Mouse (Mus musculus): Measurements from ENCODE around the gene Eif3c. TPM values are rescaled to one million over a fixed set of nuclear protein-coding genes. Genes with fewer than 3 reads are reported as not detected.

Eif3c gene
- 188 and 191 TPM in 2 replicates for polyA plus RNA-seq (2014; fragmentation: Nextera tagmentation; extraction: Ambion mirVana)

DNA sequence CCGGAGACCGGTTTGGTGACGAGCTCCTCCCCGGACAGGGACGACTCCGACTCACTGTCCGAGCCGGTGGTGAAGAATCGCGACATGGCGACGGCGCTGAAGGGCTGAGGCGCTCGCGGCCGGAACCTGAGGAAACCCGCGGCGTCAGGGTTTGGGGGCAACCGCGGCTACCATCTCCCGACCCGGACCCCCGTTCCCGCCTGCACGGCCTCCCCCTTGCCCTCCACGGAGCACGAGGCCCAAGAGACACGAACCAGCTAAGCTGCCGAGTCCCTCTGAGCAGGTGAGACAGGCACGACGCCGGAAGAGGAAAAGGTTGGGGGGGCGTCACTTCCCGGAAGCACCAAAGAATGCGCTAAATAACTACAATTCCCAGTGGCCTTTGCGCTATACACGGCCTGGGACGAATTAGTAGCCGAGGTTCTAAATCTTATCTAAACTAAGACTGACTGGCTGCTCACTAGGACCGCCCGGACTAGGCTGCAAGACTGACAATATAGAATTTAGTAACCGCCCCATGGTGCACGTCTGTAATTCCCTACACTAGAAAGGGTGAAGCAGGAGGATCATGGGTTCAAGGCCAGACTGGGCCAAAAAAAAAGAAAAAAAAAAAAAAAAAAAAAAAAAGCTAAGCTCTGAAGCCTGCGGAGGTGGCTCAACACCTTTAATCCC is at the start of gene Eif3c:
Eif3c (minus strand) TSS at position 318 of the 672 bp plus-strand sequence.
- peak within 1 kb of the TSS; percentile 99 for H3K4me3 ChIP-seq (ENCODE audit: low read depth, low read length)
- no peaks in the 10 kb centered on the region for H3K9me3 ChIP-seq (ENCODE audit: control insufficient read depth, low read length)
- under 1% methylated on average over 46 of the region's 46 CpGs for WGBS
- H3K36me3 ChIP-seq (ENCODE audit: control insufficient read depth, insufficient read depth, low read length) = peaks cover 18% of the 10 kb centered on the region
- H3K27ac ChIP-seq (ENCODE audit: low read depth, low read length) = peak within 1 kb of the TSS; percentile 60
- peak within 1 kb of the TSS; percentile 81 for H3K9ac ChIP-seq (ENCODE audit: low read length)
- DNase-seq (ENCODE audit: low spot score) (peak; percentile 86), ATAC-seq (ENCODE audit: insufficient read depth, low FRiP score, low TSS enrichment) (peak; percentile 88)
- 0 out of 2 replicates have a peak, but pooled peaks cover 3% of the 10 kb centered on the region for H3K4me1 ChIP-seq (ENCODE audit: control insufficient read depth, insufficient read depth, low read length)
- H3K27me3 ChIP-seq (ENCODE audit: control insufficient read depth, insufficient read depth, low read length) = no peaks in the 10 kb centered on the region
- peak within 1 kb of the TSS; percentile 70 for H3K4me2 ChIP-seq (ENCODE audit: low read depth)

DNA sequence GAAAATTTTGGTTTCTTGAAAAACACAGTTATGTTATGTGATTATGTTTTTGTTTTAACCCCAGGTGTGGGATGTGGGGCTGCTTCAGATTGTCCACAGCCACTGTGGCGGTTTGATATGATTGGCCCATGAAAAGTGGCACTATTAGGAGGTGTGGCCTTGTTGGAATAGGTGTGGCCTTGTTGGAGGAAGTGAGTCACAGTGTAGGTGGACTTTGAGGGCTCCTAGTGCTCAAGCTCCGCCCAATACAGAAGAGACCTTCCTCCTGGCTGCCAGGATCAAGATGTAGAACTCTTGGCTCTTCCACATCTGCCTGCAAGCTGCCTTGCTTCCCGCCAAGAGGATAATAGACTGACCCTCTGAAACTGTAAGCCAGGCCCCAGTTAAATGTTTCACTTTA is 46.5 kb upstream of the Eif3c start:
- Histone ChIP-seq H3K27ac (ENCODE audit: low read depth, low read length) (no peak overlapping the region), H3K9me3 (ENCODE audit: control insufficient read depth, low read length) (no peaks in the 10 kb centered on the region), H3K9ac (ENCODE audit: low read length) (no peak overlapping the region), H3K36me3 (ENCODE audit: control insufficient read depth, insufficient read depth, low read length) (no peaks in the 10 kb centered on the region), H3K27me3 (ENCODE audit: control insufficient read depth, insufficient read depth, low read length) (no peaks in the 10 kb centered on the region), H3K4me2 (ENCODE audit: low read depth) (no peak overlapping the region), H3K4me3 (ENCODE audit: low read depth, low read length) (no peak overlapping the region), H3K4me1 (ENCODE audit: control insufficient read depth, insufficient read depth, low read length) (no peaks in the 10 kb centered on the region)
- ATAC-seq (ENCODE audit: insufficient read depth, low FRiP score, low TSS enrichment) (no peak), DNase-seq (ENCODE audit: low spot score) (no peak)
- 67% methylated on average over 3 of the region's 3 CpGs for WGBS

DNA sequence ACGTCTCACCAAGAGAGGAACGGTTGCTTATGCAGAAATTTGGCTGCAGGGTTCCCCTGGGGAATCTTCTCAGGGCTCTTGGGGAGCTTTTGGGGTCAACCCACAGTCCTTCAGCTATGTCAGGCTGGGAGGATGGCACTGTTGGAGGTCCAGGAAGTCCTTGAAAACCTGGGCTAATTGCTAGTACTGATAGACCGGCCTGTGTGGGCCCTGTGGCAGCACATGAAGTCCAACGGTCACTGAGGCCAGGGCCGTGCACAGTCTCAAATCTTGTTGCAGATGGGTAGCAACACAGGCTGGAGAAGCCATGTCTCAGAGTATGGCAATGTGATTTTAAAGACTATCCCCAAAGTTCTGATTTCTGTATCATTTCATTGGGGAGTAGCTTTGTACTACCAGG is 41.6 kb upstream of the Eif3c start:
- Histone ChIP-seq H3K4me3 (ENCODE audit: low read depth, low read length) (no peak overlapping the region), H3K27me3 (ENCODE audit: control insufficient read depth, insufficient read depth, low read length) (no peaks in the 10 kb centered on the region), H3K27ac (ENCODE audit: low read depth, low read length) (no peak overlapping the region), H3K4me2 (ENCODE audit: low read depth) (no peak overlapping the region), H3K4me1 (ENCODE audit: control insufficient read depth, insufficient read depth, low read length) (no peaks in the 10 kb centered on the region), H3K9me3 (ENCODE audit: control insufficient read depth, low read length) (no peaks in the 10 kb centered on the region), H3K9ac (ENCODE audit: low read length) (no peak overlapping the region), H3K36me3 (ENCODE audit: control insufficient read depth, insufficient read depth, low read length) (no peaks in the 10 kb centered on the region)
- 86% methylated on average over 5 of the region's 5 CpGs for WGBS
- no peak for ATAC-seq (ENCODE audit: insufficient read depth, low FRiP score, low TSS enrichment)
- no peak for DNase-seq (ENCODE audit: low spot score)

DNA sequence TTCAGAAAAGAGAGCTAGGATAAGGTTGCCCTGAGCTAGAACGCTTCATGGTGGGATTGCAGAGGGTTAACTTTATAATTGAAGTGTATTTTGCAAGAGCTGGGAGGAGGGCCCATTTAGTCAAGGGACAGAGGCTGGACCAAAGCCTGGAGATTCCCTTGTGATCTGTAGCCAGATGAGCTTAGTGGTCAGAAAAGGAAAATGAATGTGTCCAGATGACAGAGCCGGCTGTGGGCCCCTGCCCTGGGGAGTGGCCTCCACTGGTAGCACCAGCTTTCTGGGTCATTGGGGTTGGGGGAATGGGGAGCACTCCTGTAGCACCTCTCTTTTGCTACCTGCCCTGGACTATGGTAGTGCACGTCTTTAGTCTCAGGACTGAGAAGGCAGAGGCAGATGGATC is 40.9 kb upstream of the Eif3c start:
- no peak overlapping the region for H3K4me3 ChIP-seq (ENCODE audit: low read depth, low read length)
- H3K9me3 ChIP-seq (ENCODE audit: control insufficient read depth, low read length) = no peaks in the 10 kb centered on the region
- H3K27ac ChIP-seq (ENCODE audit: low read depth, low read length) = no peak overlapping the region
- ATAC-seq (ENCODE audit: insufficient read depth, low FRiP score, low TSS enrichment) (no peak), DNase-seq (ENCODE audit: low spot score) (no peak)
- H3K27me3 ChIP-seq (ENCODE audit: control insufficient read depth, insufficient read depth, low read length) = no peaks in the 10 kb centered on the region
- no peak overlapping the region for H3K4me2 ChIP-seq (ENCODE audit: low read depth)
- 81% methylated on average over 3 of the region's 3 CpGs for WGBS
- H3K9ac ChIP-seq (ENCODE audit: low read length) = no peak overlapping the region
- H3K36me3 ChIP-seq (ENCODE audit: control insufficient read depth, insufficient read depth, low read length) = no peaks in the 10 kb centered on the region
- H3K4me1 ChIP-seq (ENCODE audit: control insufficient read depth, insufficient read depth, low read length) = no peaks in the 10 kb centered on the region

DNA sequence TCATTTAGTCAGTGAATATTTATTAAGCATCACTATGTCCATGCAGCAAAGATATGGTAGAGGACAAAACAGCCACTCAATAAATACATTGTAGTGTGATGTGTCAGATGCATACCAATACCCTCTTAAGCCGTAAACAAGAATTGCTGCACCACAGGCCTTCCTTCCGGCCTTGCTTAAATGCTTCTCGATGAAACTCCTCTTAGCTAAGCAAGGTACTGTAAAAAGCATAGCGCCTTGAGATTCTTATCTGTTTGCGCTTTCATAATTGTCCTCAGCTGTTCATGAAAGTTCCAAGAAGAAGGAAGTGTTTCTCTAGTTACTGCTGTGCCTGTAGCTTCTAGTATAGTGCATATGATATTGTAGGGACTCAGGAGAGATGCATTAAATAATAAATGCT is 40.4 kb upstream of the Eif3c start:
- Histone ChIP-seq H3K4me1 (ENCODE audit: control insufficient read depth, insufficient read depth, low read length) (no peaks in the 10 kb centered on the region), H3K4me3 (ENCODE audit: low read depth, low read length) (no peak overlapping the region), H3K27ac (ENCODE audit: low read depth, low read length) (no peak overlapping the region), H3K4me2 (ENCODE audit: low read depth) (no peak overlapping the region), H3K36me3 (ENCODE audit: control insufficient read depth, insufficient read depth, low read length) (no peaks in the 10 kb centered on the region), H3K9ac (ENCODE audit: low read length) (no peak overlapping the region), H3K9me3 (ENCODE audit: control insufficient read depth, low read length) (no peaks in the 10 kb centered on the region), H3K27me3 (ENCODE audit: control insufficient read depth, insufficient read depth, low read length) (no peaks in the 10 kb centered on the region)
- 77% methylated on average over 5 of the region's 5 CpGs for WGBS
- DNase-seq (ENCODE audit: low spot score) = no peak
- ATAC-seq (ENCODE audit: insufficient read depth, low FRiP score, low TSS enrichment) = no peak

DNA sequence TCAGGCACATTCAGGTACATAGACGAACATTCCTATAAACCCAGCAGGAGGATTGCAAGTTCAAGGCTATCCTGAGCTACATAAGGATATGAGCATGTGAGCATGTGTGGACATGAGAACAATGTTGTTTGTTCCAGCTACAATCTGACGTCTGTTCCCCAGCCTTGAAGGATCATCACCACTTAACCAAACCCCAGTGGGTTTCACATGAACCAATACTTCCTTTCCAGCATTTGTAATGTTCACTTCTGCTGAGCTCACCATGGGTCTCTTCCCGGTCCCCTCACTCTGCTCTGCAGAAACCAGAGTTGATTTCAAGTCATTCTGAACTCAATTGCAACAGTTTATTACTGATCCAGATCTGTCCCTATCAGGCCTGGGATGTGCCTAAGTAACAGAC is 36.4 kb upstream of the Eif3c start:
- ATAC-seq (ENCODE audit: insufficient read depth, low FRiP score, low TSS enrichment) = no peak
- H3K4me3 ChIP-seq (ENCODE audit: low read depth, low read length) = no peak overlapping the region
- 91% methylated on average over 3 of the region's 3 CpGs for WGBS

DNA sequence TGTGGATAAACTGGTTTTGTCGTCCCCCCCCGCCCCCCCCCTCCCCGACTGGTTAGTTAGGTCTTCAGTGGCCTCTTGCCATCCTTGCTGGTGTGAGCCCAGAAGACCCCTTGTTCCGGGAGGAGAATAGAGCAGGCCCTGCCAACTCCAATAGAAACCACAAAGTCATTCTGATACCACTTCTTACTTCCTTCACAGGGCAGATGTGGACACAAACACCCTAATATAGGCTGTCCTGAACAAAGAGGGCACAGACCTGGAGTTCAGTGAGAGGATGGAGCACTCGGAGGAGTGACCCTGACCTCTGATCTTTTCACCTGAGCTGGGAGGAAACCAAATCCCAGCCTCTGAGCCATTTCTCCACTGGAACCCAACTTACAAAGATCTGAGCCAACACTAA is 35.7 kb upstream of the Eif3c start:
- Histone ChIP-seq H3K27ac (ENCODE audit: low read depth, low read length) (no peak overlapping the region), H3K4me2 (ENCODE audit: low read depth) (no peak overlapping the region), H3K27me3 (ENCODE audit: control insufficient read depth, insufficient read depth, low read length) (no peaks in the 10 kb centered on the region), H3K9me3 (ENCODE audit: control insufficient read depth, low read length) (no peaks in the 10 kb centered on the region), H3K9ac (ENCODE audit: low read length) (no peak overlapping the region), H3K4me3 (ENCODE audit: low read depth, low read length) (no peak overlapping the region), H3K36me3 (ENCODE audit: control insufficient read depth, insufficient read depth, low read length) (no peaks in the 10 kb centered on the region), H3K4me1 (ENCODE audit: control insufficient read depth, insufficient read depth, low read length) (no peaks in the 10 kb centered on the region)
- ATAC-seq (ENCODE audit: insufficient read depth, low FRiP score, low TSS enrichment) (no peak), DNase-seq (ENCODE audit: low spot score) (no peak)
- 45% methylated on average over 5 of the region's 5 CpGs for WGBS

More for the DNA sequence above, 36.4 kb upstream of the Eif3c start:
- Histone ChIP-seq H3K9me3 (ENCODE audit: control insufficient read depth, low read length) (no peaks in the 10 kb centered on the region), H3K27ac (ENCODE audit: low read depth, low read length) (no peak overlapping the region), H3K36me3 (ENCODE audit: control insufficient read depth, insufficient read depth, low read length) (no peaks in the 10 kb centered on the region), H3K9ac (ENCODE audit: low read length) (no peak overlapping the region), H3K27me3 (ENCODE audit: control insufficient read depth, insufficient read depth, low read length) (no peaks in the 10 kb centered on the region), H3K4me1 (ENCODE audit: control insufficient read depth, insufficient read depth, low read length) (no peaks in the 10 kb centered on the region), H3K4me2 (ENCODE audit: low read depth) (no peak overlapping the region)
- no peak for DNase-seq (ENCODE audit: low spot score)

DNA sequence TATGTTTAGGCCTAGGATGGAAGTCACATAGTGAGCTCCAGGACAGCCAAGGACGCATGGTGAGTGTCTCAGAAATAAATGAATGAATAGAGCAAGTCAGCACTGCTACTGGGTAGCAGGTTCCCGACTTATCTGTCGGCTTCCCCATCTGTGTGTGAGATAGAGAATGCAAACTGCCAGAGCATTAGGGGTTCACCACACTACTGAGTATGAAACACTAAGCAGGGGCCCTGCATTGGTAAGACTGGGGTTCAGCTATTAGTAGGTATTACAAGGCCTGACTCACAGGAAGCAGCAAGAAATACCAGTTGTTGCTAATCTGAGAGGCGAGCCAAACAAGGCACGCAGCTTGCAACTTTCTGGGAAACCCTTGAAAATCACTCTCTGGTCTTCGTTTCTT is 32.7 kb upstream of the Eif3c start:
- WGBS = 81% methylated on average over 6 of the region's 6 CpGs
- H3K36me3 ChIP-seq (ENCODE audit: control insufficient read depth, insufficient read depth, low read length) = no peaks in the 10 kb centered on the region
- H3K4me2 ChIP-seq (ENCODE audit: low read depth) = no peak overlapping the region
- H3K4me3 ChIP-seq (ENCODE audit: low read depth, low read length) = no peak overlapping the region
- no peaks in the 10 kb centered on the region for H3K4me1 ChIP-seq (ENCODE audit: control insufficient read depth, insufficient read depth, low read length)
- H3K9me3 ChIP-seq (ENCODE audit: control insufficient read depth, low read length) = no peaks in the 10 kb centered on the region
- H3K9ac ChIP-seq (ENCODE audit: low read length) = no peak overlapping the region
- no peaks in the 10 kb centered on the region for H3K27me3 ChIP-seq (ENCODE audit: control insufficient read depth, insufficient read depth, low read length)
- DNase-seq (ENCODE audit: low spot score) (no peak), ATAC-seq (ENCODE audit: insufficient read depth, low FRiP score, low TSS enrichment) (no peak)
- H3K27ac ChIP-seq (ENCODE audit: low read depth, low read length) = no peak overlapping the region

DNA sequence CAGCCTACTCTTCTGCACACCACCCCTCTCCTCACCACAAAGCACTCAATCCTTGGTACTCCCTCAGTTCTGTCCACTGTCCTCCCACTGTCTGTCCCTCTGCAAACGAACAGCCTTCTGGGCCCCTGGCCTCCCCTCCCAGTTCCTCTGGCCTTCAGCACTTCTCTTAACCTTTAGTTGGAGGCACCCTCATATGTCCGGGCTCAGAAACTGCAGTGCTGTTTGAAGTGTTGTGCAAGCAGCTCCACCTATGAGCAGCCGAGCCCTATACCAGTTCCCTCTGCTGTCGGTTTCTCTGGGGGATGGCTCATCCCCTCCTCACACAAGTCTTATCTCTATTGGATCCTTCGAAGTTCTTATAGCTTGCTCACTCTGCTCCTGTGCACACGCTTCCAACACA is 30.2 kb upstream of the Eif3c start:
- WGBS = 71% methylated on average over 6 of the region's 6 CpGs
- H3K4me1 ChIP-seq (ENCODE audit: control insufficient read depth, insufficient read depth, low read length) = no peaks in the 10 kb centered on the region

More for the DNA sequence above, 30.2 kb upstream of the Eif3c start:
- Histone ChIP-seq H3K9me3 (ENCODE audit: control insufficient read depth, low read length) (no peaks in the 10 kb centered on the region), H3K27ac (ENCODE audit: low read depth, low read length) (no peak overlapping the region), H3K9ac (ENCODE audit: low read length) (no peak overlapping the region), H3K4me3 (ENCODE audit: low read depth, low read length) (no peak overlapping the region), H3K4me2 (ENCODE audit: low read depth) (no peak overlapping the region), H3K27me3 (ENCODE audit: control insufficient read depth, insufficient read depth, low read length) (no peaks in the 10 kb centered on the region), H3K36me3 (ENCODE audit: control insufficient read depth, insufficient read depth, low read length) (no peaks in the 10 kb centered on the region)
- ATAC-seq (ENCODE audit: insufficient read depth, low FRiP score, low TSS enrichment) (no peak), DNase-seq (ENCODE audit: low spot score) (no peak)

Measured in neural tube, embryonic 11.5 days (tissue).